Mouse (Mus musculus): ENCODE measurements around the gene Acvr1.

DNA sequence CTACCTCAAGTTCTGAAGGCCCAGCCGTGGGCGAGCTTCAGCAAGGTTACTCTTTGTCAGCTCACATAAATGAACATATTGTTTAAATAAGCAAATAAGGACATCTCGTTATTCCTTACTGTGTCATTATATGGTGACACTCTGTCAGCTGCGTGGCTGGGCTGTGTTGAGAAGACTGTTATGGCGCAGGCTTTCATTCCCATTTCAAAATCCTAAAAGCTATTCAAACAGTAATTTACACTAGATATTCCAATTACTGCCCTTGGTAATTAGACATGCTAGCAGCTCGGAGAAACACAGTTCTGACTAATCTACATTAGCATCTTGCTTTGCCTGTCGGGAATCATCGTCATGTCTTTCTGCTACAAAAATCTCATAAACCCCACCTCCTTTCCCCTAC lies 91.4 kb downstream of the Acvr1 start:
- TF ChIP-seq CTCF (conservative IDR thresholded peaks at IDR 0.05; ENCODE audit: low read length) = no peak
- TF ChIP-seq NANOG (IDR thresholded peaks at IDR 0.05; ENCODE audit: borderline replicate concordance, low read length) = no peak
